Mouse (Mus musculus) G1E (cell line): Measurements from ENCODE around the gene Nebl.

Experiments
- CTCF ChIP-seq: IDR thresholded peaks from 2 replicates; pipeline ENCODE4 v1.5.1; 2012; ENCODE audit warnings: low read depth, low read length, inconsistent platforms, mixed read lengths
- GATA2 ChIP-seq: IDR thresholded peaks from 2 replicates; pipeline ENCODE4 v1.6.1; 2012; ENCODE audit warnings: low read depth, low read length, inconsistent platforms, borderline replicate concordance
- TAL1 ChIP-seq: conservative IDR thresholded peaks from 2 replicates; pipeline ENCODE4 v1.6.1; 2012; ENCODE audit warnings: low read depth, low read length, inconsistent platforms, mixed read lengths

GRCm38 (mm10) chr2:17717200-17717599 is 14.1 kb downstream of the Nebl start:
- TF ChIP-seq CTCF (no peak), GATA2 (no peak), TAL1 (no peak)
